In the genomic region with DNA sequence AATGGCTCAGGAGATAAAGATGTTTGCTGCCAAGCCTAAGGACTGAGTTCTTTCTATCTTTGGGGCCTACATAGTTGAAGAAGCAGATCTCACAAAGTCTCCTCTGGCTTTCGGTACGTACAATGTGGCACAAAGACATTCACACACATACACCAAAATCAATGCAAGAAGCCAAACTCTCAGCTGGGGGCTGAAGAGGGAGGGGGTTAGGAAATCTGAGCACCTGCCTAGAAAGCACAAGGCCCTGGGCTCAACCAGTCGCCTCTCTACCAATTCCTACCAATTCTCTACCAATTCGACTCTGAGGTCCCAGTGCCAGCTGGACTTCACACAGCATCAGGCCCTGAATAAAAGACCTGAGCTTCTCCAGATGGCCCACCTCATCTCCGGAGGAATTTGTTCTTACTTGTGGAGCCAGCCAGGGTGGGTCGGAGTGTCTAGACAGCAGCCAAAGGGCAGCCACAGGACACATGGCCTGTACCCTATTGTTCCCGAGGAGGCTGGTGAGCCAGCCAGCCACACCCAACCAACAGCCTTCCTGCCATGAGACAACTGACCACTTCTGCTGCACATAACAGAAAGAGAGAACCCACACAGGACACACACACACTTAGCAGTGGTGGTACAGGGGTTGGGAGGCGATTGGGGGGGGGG, we compare ENCODE assay signal across 7 mouse cellular contexts. TPM values are rescaled to one million over a fixed set of nuclear protein-coding genes. Genes with fewer than 3 reads are reported as not detected.
DNase-seq lines count a peak whose midpoint lies in the region; ATAC-seq and TF ChIP-seq lines count a peak whose summit lies in the region.

No protein-coding gene starts in this region.

- no peak for TF ChIP-seq POLR2A in brain, embryonic 14.5 days (IDR thresholded peaks at IDR 0.05; ENCODE audit: borderline replicate concordance, extremely low read depth, insufficient read depth, insufficient read length, poor library complexity, severe bottlenecking)

- no peaks in the 10 kb centered on the region for H3K9me3 ChIP-seq in embryonic facial prominence, embryonic 15.5 days (replicated peaks)
- no peaks in the 10 kb centered on the region for H3K9me3 ChIP-seq in intestine, embryonic 14.5 days (ENCODE audit: control insufficient read depth, low read length)
- no peaks in the 10 kb centered on the region for H3K9me3 ChIP-seq in lung, embryonic 15.5 days
- no peaks in the 10 kb centered on the region for H3K9me3 ChIP-seq in stomach, embryonic 16.5 days (replicated peaks; ENCODE audit: control insufficient read depth, low read length)

- peak; percentile 26 for DNase-seq in brain, embryonic 14.5 days (ENCODE audit: low read depth)
- DNase-seq in intestine, embryonic 14.5 days (ENCODE audit: low spot score), result no peak
- DNase-seq in spleen, postnatal 4 days (ENCODE audit: low spot score in 2 of 2), result no peak
- DNase-seq in frontal cortex, postnatal 36 days (ENCODE audit: low spot score in 2 of 2), result no peak

- H3K36me3 ChIP-seq in embryonic facial prominence, embryonic 15.5 days, result peaks cover 15% of the 10 kb centered on the region
- peaks cover 28% of the 10 kb centered on the region for H3K36me3 ChIP-seq in intestine, embryonic 14.5 days (ENCODE audit: control insufficient read depth, insufficient read depth, low read length)
- peaks cover 21% of the 10 kb centered on the region; the same call in 1 of the 2 replicates for H3K36me3 ChIP-seq in lung, embryonic 15.5 days
- H3K36me3 ChIP-seq in stomach, embryonic 16.5 days (ENCODE audit: control insufficient read depth, insufficient read depth, low read length), result no peaks in the 10 kb centered on the region

- H3K4me1 ChIP-seq in embryonic facial prominence, embryonic 15.5 days, result peaks cover 61% of the 10 kb centered on the region
- H3K4me1 ChIP-seq in intestine, embryonic 14.5 days (replicated peaks; ENCODE audit: control insufficient read depth, insufficient read depth, low read length), result peaks cover 53% of the 10 kb centered on the region
- peaks cover 66% of the 10 kb centered on the region for H3K4me1 ChIP-seq in lung, embryonic 15.5 days
- H3K4me1 ChIP-seq in stomach, embryonic 16.5 days (ENCODE audit: control insufficient read depth, insufficient read depth, low read length), result peaks cover 58% of the 10 kb centered on the region

- no peak for TF ChIP-seq CTCF in brain, embryonic 14.5 days (IDR thresholded peaks at IDR 0.05; ENCODE audit: borderline replicate concordance, extremely low read depth, insufficient read depth, insufficient read length)

- WGBS in embryonic facial prominence, embryonic 15.5 days, result 57% methylated on average over 8 of the region's 8 CpGs
- WGBS in intestine, embryonic 14.5 days, result 56% methylated on average over 8 of the region's 8 CpGs
- 64% methylated on average over 8 of the region's 8 CpGs for WGBS in lung, embryonic 15.5 days
- 55% methylated on average over 8 of the region's 8 CpGs for WGBS in stomach, embryonic 16.5 days

- H3K27me3 ChIP-seq in embryonic facial prominence, embryonic 15.5 days, result no peaks in the 10 kb centered on the region
- H3K27me3 ChIP-seq in intestine, embryonic 14.5 days (replicated peaks; ENCODE audit: control insufficient read depth, insufficient read depth, low read length), result no peaks in the 10 kb centered on the region
- H3K27me3 ChIP-seq in lung, embryonic 15.5 days, result no peaks in the 10 kb centered on the region
- H3K27me3 ChIP-seq in stomach, embryonic 16.5 days (ENCODE audit: control insufficient read depth, insufficient read depth, low read length), result no peaks in the 10 kb centered on the region

- no peak overlapping the region for H3K4me2 ChIP-seq in embryonic facial prominence, embryonic 15.5 days (replicated peaks)
- H3K4me2 ChIP-seq in intestine, embryonic 14.5 days (ENCODE audit: low read length), result no peak overlapping the region
- no peak overlapping the region for H3K4me2 ChIP-seq in lung, embryonic 15.5 days
- H3K4me2 ChIP-seq in stomach, embryonic 16.5 days (ENCODE audit: low read depth, low read length), result no peak overlapping the region

- no peak overlapping the region for H3K9ac ChIP-seq in embryonic facial prominence, embryonic 15.5 days
- no peak overlapping the region for H3K9ac ChIP-seq in intestine, embryonic 14.5 days (ENCODE audit: low read length)
- 0 out of 2 replicates have a peak overlapping the region, but pooled peaks have one; percentile 3 for H3K9ac ChIP-seq in lung, embryonic 15.5 days
- 0 out of 2 replicates have a peak overlapping the region, but pooled peaks have one; percentile 26 for H3K9ac ChIP-seq in stomach, embryonic 16.5 days (ENCODE audit: low read length)

- ATAC-seq in embryonic facial prominence, embryonic 15.5 days (ENCODE audit: insufficient number of reproducible peaks, low FRiP score, low TSS enrichment, low read depth), result no peak
- no peak for ATAC-seq in intestine, embryonic 14.5 days (replicated peaks; ENCODE audit: low FRiP score, low TSS enrichment, low read depth)
- ATAC-seq in lung, embryonic 15.5 days (ENCODE audit: borderline replicate concordance, extremely low read depth, low FRiP score, low TSS enrichment), result no peak
- ATAC-seq in stomach, embryonic 16.5 days (ENCODE audit: insufficient read depth, low FRiP score), result peak; percentile 31

- H3K4me3 ChIP-seq in embryonic facial prominence, embryonic 15.5 days (replicated peaks), result no peak overlapping the region
- H3K4me3 ChIP-seq in intestine, embryonic 14.5 days (ENCODE audit: low read depth, low read length), result no peak overlapping the region
- no peak overlapping the region for H3K4me3 ChIP-seq in lung, embryonic 15.5 days
- no peak overlapping the region for H3K4me3 ChIP-seq in stomach, embryonic 16.5 days (replicated peaks; ENCODE audit: low read length)

- H3K27ac ChIP-seq in embryonic facial prominence, embryonic 15.5 days (replicated peaks), result peak overlapping the region; percentile 82
- H3K27ac ChIP-seq in intestine, embryonic 14.5 days (ENCODE audit: low read depth), result peak overlapping the region; percentile 55; the same call in 1 of the 2 replicates
- peak overlapping the region; percentile 42 for H3K27ac ChIP-seq in lung, embryonic 15.5 days
- peak overlapping the region; percentile 70 for H3K27ac ChIP-seq in stomach, embryonic 16.5 days (ENCODE audit: low read length)

RNA-seq across cellular contexts. Expression of a gene that starts 30.2 kb away (rescaled TPM):
- polyA plus RNA-seq in brain, embryonic 14.5 days (2012; rRNA removed), result 49.7 and 75.8 TPM in 2 replicates
- 50.4 and 50.9 TPM in 2 replicates for polyA plus RNA-seq in embryonic facial prominence, embryonic 15.5 days (2015; fragmentation: Nextera tagmentation; extraction: Ambion mirVana)
- 49.2 and 53.6 TPM in 2 replicates for polyA plus RNA-seq in intestine, embryonic 14.5 days (2014; fragmentation: Nextera tagmentation; extraction: Ambion mirVana)
- polyA plus RNA-seq in lung, embryonic 15.5 days (2015; fragmentation: Nextera tagmentation; extraction: Ambion mirVana), result 44.7 and 46.0 TPM in 2 replicates
- polyA plus RNA-seq in stomach, embryonic 16.5 days (2015; fragmentation: Nextera tagmentation; extraction: Ambion mirVana), result 45.1 and 45.3 TPM in 2 replicates

Comparison
In these comparisons a context has a peak if more than half of its experiments do, and no peak if none do; other contexts are left out.
1. H3K9ac ChIP-seq: peak in lung, embryonic 15.5 days (single experiment) and stomach, embryonic 16.5 days (single experiment); none in embryonic facial prominence, embryonic 15.5 days (single experiment) and intestine, embryonic 14.5 days (single experiment).
2. Peak in every context shown above with its lines, with median percentiles within 50 percentile points of each other: H3K27ac ChIP-seq.